Mouse (Mus musculus) brain, embryonic 14.5 days (tissue): ENCODE data around the gene Kcnb1.

Experiments
- CTCF ChIP-seq: fragments of 200-500 bp; IDR thresholded peaks from 2 replicates; pipeline ENCODE4 v1.5.1; 2012; ENCODE audit warnings: inconsistent platforms, mild to moderate bottlenecking, moderate library complexity, borderline replicate concordance; ENCODE audit not compliant: insufficient read depth, insufficient read length; ENCODE audit errors: extremely low read depth
- POLR2A ChIP-seq: fragments of 200-500 bp; IDR thresholded peaks from 2 replicates; pipeline ENCODE4 v1.6.1; 2012; ENCODE audit warnings: mild to moderate bottlenecking, inconsistent platforms, borderline replicate concordance; ENCODE audit not compliant: poor library complexity, insufficient read depth, insufficient read length, severe bottlenecking; ENCODE audit errors: extremely low read depth

DNA sequence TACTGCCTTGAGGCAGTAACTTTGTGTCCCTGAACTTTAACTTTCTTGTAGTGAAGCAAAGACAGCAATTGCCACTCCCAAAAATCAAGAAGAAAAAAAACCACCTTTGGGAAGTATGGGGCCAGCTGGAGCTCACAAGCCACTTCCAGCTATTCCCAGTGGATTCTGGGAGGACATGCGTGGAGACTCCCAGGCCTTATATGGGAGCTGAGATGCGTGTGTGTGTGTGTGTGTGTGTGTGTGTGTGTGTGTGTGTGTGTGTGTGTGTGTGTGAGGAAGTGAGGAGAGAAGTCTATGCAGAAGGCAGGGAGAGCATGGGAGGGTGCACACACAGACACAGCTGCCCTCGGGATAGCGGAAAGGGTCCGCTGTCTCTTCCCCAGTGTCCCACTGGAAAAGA, 62.6 kb downstream of the Kcnb1 start:
- TF ChIP-seq POLR2A (no peak), CTCF (no peak)
